Mouse (Mus musculus) ES-E14 (cell line): ENCODE results near the gene Smarca4.

Experiments
- CHD2 ChIP-seq: IDR thresholded peaks from 2 replicates; pipeline ENCODE4 v1.6.1; 2014; ENCODE audit warnings: mild to moderate bottlenecking, low read depth, low read length, inconsistent platforms
- HCFC1 ChIP-seq: IDR thresholded peaks from 2 replicates; pipeline ENCODE4 v1.6.1; 2012; ENCODE audit warnings: low read length, inconsistent platforms, borderline replicate concordance; ENCODE audit not compliant: insufficient read depth
- ZC3H11A ChIP-seq: IDR thresholded peaks from 2 replicates; pipeline ENCODE4 v1.6.1; 2012; ENCODE audit warnings: low read depth, mild to moderate bottlenecking, inconsistent platforms, low read length, borderline replicate concordance

DNA sequence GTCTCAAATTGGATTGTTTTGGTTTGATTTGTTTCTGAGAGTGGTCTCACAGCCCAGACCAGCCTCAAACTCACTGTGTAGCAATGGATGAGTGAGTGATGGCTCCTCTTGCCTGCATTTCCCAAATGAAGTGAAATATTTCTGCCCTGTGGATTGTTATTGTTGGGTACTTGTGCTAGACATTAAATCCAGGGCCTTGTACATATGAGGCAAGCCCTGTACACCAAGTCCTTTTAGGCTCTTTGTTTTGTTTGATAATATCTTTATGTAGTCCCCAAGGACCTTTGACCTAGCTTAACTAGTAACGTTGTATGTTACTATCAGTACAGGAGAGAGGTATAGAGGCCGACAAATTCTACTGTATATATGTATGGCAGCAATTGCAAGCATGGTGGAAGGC is 21.1 kb upstream of the Smarca4 start:
- TF ChIP-seq ZC3H11A (no peak), HCFC1 (no peak), CHD2 (no peak)
